Mouse (Mus musculus): ENCODE data around the gene Camk1g.

GRCm38 (mm10) chr1:193302093-193302405 is 68.0 kb downstream of the Camk1g start:
- TF ChIP-seq CHD2 (IDR thresholded peaks at IDR 0.05; ENCODE audit: low read depth, low read length) (no peak), ZNF384 (IDR thresholded peaks at IDR 0.05; ENCODE audit: low read depth, low read length) (no peak), ZC3H11A (IDR thresholded peaks at IDR 0.05; ENCODE audit: borderline replicate concordance, low read depth, low read length) (no peak)

Data from ES-E14 (cell line).